Mouse (Mus musculus) liver, embryonic 14.5 days (tissue): ENCODE data around the gene Treh.

Experiments
- CTCF ChIP-seq: IDR thresholded peaks from 2 replicates; pipeline ENCODE4 v1.5.1; 2016; ENCODE audit warnings: antibody characterized with exemption, low read depth, control low read depth
- EP300 ChIP-seq: IDR thresholded peaks from 2 replicates; pipeline ENCODE4 v1.6.1; 2016; ENCODE audit warnings: antibody characterized with exemption, low read depth

DNA sequence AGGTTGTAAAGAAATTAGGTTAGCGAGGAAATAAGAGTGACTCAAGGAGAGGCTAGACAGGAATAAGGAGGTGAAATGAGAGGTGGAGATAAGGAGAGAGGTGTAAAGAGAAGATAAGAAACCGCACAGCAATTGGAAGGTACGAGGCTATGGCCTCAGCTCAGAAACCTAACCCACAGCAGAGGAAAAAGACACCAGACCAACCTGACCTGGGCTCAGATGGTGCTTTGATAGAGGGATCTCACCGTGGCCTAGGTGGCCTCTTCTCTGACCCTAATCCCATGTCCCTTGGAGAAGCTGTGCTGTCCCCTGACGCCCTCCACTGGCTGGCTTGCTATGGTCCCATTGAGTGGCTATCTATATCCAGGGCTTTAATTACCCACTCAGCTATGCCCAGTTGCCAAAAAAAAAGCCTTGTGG, 59.1 kb downstream of the Treh start:
- TF ChIP-seq EP300 (no peak), CTCF (no peak)
